In genomic region chr3:68469643-68470042, GRCm38 (mm10) we compare ENCODE assay signal across 11 mouse cellular contexts.
DNase-seq lines count a peak whose midpoint lies in the region; ATAC-seq and TF ChIP-seq lines count a peak whose summit lies in the region.
"Had no signal": no experiment of that assay in that cellular context is flagged by ENCODE, and none has a peak within 500 bp of the region (broad histone marks: within the 10 kb centered on the region; RNA-seq: fewer than 3 reads in every experiment).

No protein-coding gene starts in this region.

- H3K36me3 ChIP-seq in intestine, postnatal 0 days (ENCODE audit: control insufficient read depth, insufficient read depth): no peaks in the 10 kb centered on the region
- no peaks in the 10 kb centered on the region for H3K36me3 ChIP-seq in stomach, embryonic 16.5 days (ENCODE audit: control insufficient read depth, insufficient read depth, low read length)
- H3K36me3 ChIP-seq: embryonic facial prominence, embryonic 10.5 days; hindbrain, embryonic 13.5 days; midbrain, embryonic 13.5 days had no signal

- H3K4me2 ChIP-seq in intestine, postnatal 0 days (replicated peaks; ENCODE audit: low read depth): no peak overlapping the region
- H3K4me2 ChIP-seq in stomach, embryonic 16.5 days (ENCODE audit: low read depth, low read length): no peak overlapping the region
- H3K4me2 ChIP-seq: hindbrain, embryonic 13.5 days; midbrain, embryonic 13.5 days had no signal

- H3K4me1 ChIP-seq in lung, adult 2 months (ENCODE audit: control insufficient read depth, insufficient read depth, low read length): peaks cover 5% of the 10 kb centered on the region; the same call in 1 of the 2 replicates
- no peaks in the 10 kb centered on the region for H3K4me1 ChIP-seq in intestine, postnatal 0 days (replicated peaks; ENCODE audit: control insufficient read depth, insufficient read depth, low read length)
- H3K4me1 ChIP-seq in stomach, embryonic 16.5 days (ENCODE audit: control insufficient read depth, insufficient read depth, low read length): peaks cover 14% of the 10 kb centered on the region

- no peak overlapping the region for H3K4me3 ChIP-seq in lung, adult 2 months (replicated peaks; ENCODE audit: extremely low read depth, low read depth, low read length)
- H3K4me3 ChIP-seq in intestine, postnatal 0 days (ENCODE audit: low read depth, low read length): no peak overlapping the region
- no peak overlapping the region for H3K4me3 ChIP-seq in stomach, embryonic 16.5 days (replicated peaks; ENCODE audit: low read length)
- H3K4me3 ChIP-seq: hindbrain, embryonic 13.5 days; midbrain, embryonic 13.5 days had no signal

- no peaks in the 10 kb centered on the region for H3K27me3 ChIP-seq in intestine, postnatal 0 days (replicated peaks; ENCODE audit: control insufficient read depth, insufficient read depth, low read length)
- H3K27me3 ChIP-seq in stomach, embryonic 16.5 days (ENCODE audit: control insufficient read depth, insufficient read depth, low read length): no peaks in the 10 kb centered on the region

- no peak overlapping the region for H3K9ac ChIP-seq in intestine, postnatal 0 days (ENCODE audit: low read depth, low read length)
- H3K9ac ChIP-seq in stomach, embryonic 16.5 days (ENCODE audit: low read length): no peak overlapping the region
- H3K9ac ChIP-seq: hindbrain, embryonic 13.5 days; midbrain, embryonic 13.5 days had no signal

- TF ChIP-seq POLR2A in lung, adult 2 months (IDR thresholded peaks at IDR 0.05; ENCODE audit: borderline replicate concordance, extremely low read depth, low read depth, low read length): no peak

- no peaks in the 10 kb centered on the region for H3K9me3 ChIP-seq in intestine, postnatal 0 days (ENCODE audit: control insufficient read depth)
- H3K9me3 ChIP-seq in stomach, embryonic 16.5 days (replicated peaks; ENCODE audit: control insufficient read depth, low read length): no peaks in the 10 kb centered on the region
- H3K9me3 ChIP-seq: embryonic facial prominence, embryonic 10.5 days; hindbrain, embryonic 13.5 days; midbrain, embryonic 13.5 days had no signal

- no peak for ATAC-seq in intestine, postnatal 0 days
- ATAC-seq in stomach, embryonic 16.5 days (ENCODE audit: insufficient read depth, low FRiP score): no peak
- ATAC-seq: forebrain, embryonic 16.5 days; midbrain, embryonic 13.5 days had no signal

- WGBS in lung, adult 2 months: 63% methylated on average over 1 of the region's 1 CpGs
- WGBS in intestine, postnatal 0 days: 64% methylated on average over 1 of the region's 1 CpGs
- 79% methylated on average over 1 of the region's 1 CpGs for WGBS in stomach, embryonic 16.5 days

- peak; percentile 47; the same call in 1 of the 2 replicates for TF ChIP-seq CTCF in lung, adult 2 months (IDR thresholded peaks at IDR 0.05; ENCODE audit: insufficient read depth, low read length)
- TF ChIP-seq CTCF in intestine, postnatal 0 days (IDR thresholded peaks at IDR 0.05; ENCODE audit: low read depth): peak; percentile 70

- no peak overlapping the region for H3K27ac ChIP-seq in intestine, postnatal 0 days (ENCODE audit: low read depth, low read length)
- H3K27ac ChIP-seq in stomach, embryonic 16.5 days (ENCODE audit: low read length): peak overlapping the region; percentile 12
- H3K27ac ChIP-seq: embryonic facial prominence, embryonic 10.5 days; hindbrain, embryonic 13.5 days; midbrain, embryonic 13.5 days had no signal

- DNase-seq in lung, adult 2 months: no peak
- DNase-seq in lung, adult 18-20 months: no peak
- peak; percentile 54 for DNase-seq in embryo, embryonic 10 days (ENCODE audit: low spot score)
- no peak for DNase-seq in spleen, postnatal 14 days (ENCODE audit: low spot score in 2 of 2)
- no peak for DNase-seq in retina, embryonic 14.5 days (ENCODE audit: low spot score)
